12 mouse cellular contexts compared by ENCODE assay signal in the genomic region with DNA sequence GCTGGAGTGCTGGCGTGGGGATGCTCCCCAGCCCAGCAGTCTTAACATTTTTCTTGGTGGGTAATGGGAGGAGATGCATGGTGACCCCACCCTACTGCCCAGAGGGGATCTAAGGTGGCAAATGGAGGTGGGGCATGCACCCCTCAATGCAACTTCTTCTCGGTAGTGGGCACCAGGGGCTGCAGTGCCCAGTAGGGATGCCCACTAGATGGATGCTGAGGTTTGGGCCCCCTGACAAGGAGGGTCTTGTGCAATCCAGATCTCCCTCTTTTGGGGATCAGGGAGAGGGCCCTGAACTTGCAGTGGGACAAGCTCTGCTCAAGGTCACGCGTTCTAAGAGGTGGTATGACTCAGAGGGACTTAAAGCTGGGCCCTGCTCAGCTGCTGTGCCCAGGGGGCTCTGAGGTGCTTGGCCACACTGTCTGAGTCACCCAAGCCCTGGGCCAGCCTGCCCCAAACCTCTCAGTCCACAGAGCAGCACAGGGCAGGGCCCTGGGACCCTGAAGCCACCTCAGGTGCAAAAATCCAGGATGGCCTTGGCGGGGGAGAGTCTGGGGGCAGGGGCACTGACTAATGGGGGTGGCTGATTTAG. TPM values are rescaled to one million over a fixed set of nuclear protein-coding genes. Genes with fewer than 3 reads are reported as not detected.
A peak's percentile ranks its signal among the peaks of the same experiment; 100 is the strongest.
DNase-seq lines count a peak whose midpoint lies in the region; ATAC-seq and TF ChIP-seq lines count a peak whose summit lies in the region.
"Had no signal": no experiment of that assay in that cellular context is flagged by ENCODE, and none has a peak within 500 bp of the region (broad histone marks: within the 10 kb centered on the region; RNA-seq: fewer than 3 reads in every experiment).

No protein-coding gene starts in this region.

- DNase-seq in layer of hippocampus, adult 2 months (ENCODE audit: low spot score in 2 of 2): no peak
- DNase-seq in layer of hippocampus, postnatal 10 days (ENCODE audit: low spot score in 2 of 2): no peak
- DNase-seq in embryonic facial prominence, embryonic 14.5 days (ENCODE audit: low spot score): no peak
- DNase-seq in hindbrain, embryonic 14.5 days (ENCODE audit: low spot score): no peak
- no peak for DNase-seq in heart, postnatal 14 days
- DNase-seq in left cerebral cortex, postnatal 10 days (ENCODE audit: extremely low spot score in 1 of 2, low spot score in 2 of 2): no peak
- DNase-seq in thymus, postnatal 10 days (ENCODE audit: low spot score in 2 of 2): no peak
- DNase-seq: gastrocnemius, postnatal 25 days; retina, postnatal 1 day had no signal

- 47% methylated on average over 3 of the region's 5 CpGs for WGBS in embryonic facial prominence, embryonic 14.5 days
- 74% methylated on average over 5 of the region's 5 CpGs for WGBS in hindbrain, embryonic 14.5 days
- WGBS in neural tube, embryonic 14.5 days: 73% methylated on average over 5 of the region's 5 CpGs

- peaks cover 36% of the 10 kb centered on the region for H3K27me3 ChIP-seq in embryonic facial prominence, embryonic 14.5 days (replicated peaks; ENCODE audit: control insufficient read depth, insufficient read depth, low read length)
- H3K27me3 ChIP-seq in hindbrain, embryonic 14.5 days (ENCODE audit: control insufficient read depth, insufficient read depth, low read length): peaks cover 19% of the 10 kb centered on the region
- peaks cover 3% of the 10 kb centered on the region; the same call in 1 of the 2 replicates for H3K27me3 ChIP-seq in neural tube, embryonic 14.5 days (ENCODE audit: control insufficient read depth, insufficient read depth, low read length)

- TF ChIP-seq CTCF in layer of hippocampus, adult 2 months (conservative IDR thresholded peaks at IDR 0.05): no peak

- peak overlapping the region; percentile 95 for H3K27ac ChIP-seq in layer of hippocampus, adult 2 months
- no peak overlapping the region for H3K27ac ChIP-seq in embryonic facial prominence, embryonic 14.5 days (replicated peaks; ENCODE audit: low read depth, low read length)
- H3K27ac ChIP-seq in hindbrain, embryonic 14.5 days: no peak overlapping the region
- no peak overlapping the region for H3K27ac ChIP-seq in neural tube, embryonic 14.5 days (ENCODE audit: low read depth, low read length)

- no peaks in the 10 kb centered on the region for H3K4me1 ChIP-seq in embryonic facial prominence, embryonic 14.5 days (ENCODE audit: control insufficient read depth, insufficient read depth, low read length)
- H3K4me1 ChIP-seq in hindbrain, embryonic 14.5 days (replicated peaks; ENCODE audit: control insufficient read depth, insufficient read depth, low read length): peaks cover 15% of the 10 kb centered on the region
- H3K4me1 ChIP-seq in neural tube, embryonic 14.5 days (ENCODE audit: control insufficient read depth, insufficient read depth, low read length): 0 out of 2 replicates have a peak, but pooled peaks cover 6% of the 10 kb centered on the region

- no peak overlapping the region for H3K9ac ChIP-seq in embryonic facial prominence, embryonic 14.5 days (ENCODE audit: low read depth, low read length)
- peak overlapping the region; percentile 88 for H3K9ac ChIP-seq in hindbrain, embryonic 14.5 days
- H3K9ac ChIP-seq in neural tube, embryonic 14.5 days (replicated peaks; ENCODE audit: low read depth, low read length): peak overlapping the region; percentile 77

- H3K4me2 ChIP-seq in embryonic facial prominence, embryonic 14.5 days (ENCODE audit: low read depth, low read length): peak overlapping the region; percentile 56; the same call in 1 of the 2 replicates
- H3K4me2 ChIP-seq in hindbrain, embryonic 14.5 days (replicated peaks): peak overlapping the region; percentile 92
- peak overlapping the region; percentile 71 for H3K4me2 ChIP-seq in neural tube, embryonic 14.5 days (ENCODE audit: low read depth, low read length)

- ATAC-seq in embryonic facial prominence, embryonic 14.5 days (ENCODE audit: low read depth): no peak
- ATAC-seq in hindbrain, embryonic 14.5 days (ENCODE audit: low FRiP score): peak; percentile 9; the same call in 1 of the 2 replicates
- no peak for ATAC-seq in neural tube, embryonic 14.5 days (ENCODE audit: low read depth)

- H3K36me3 ChIP-seq in embryonic facial prominence, embryonic 14.5 days (ENCODE audit: control insufficient read depth, insufficient read depth, low read length): no peaks in the 10 kb centered on the region
- H3K36me3 ChIP-seq in hindbrain, embryonic 14.5 days (replicated peaks; ENCODE audit: control insufficient read depth, insufficient read depth): peaks cover 10% of the 10 kb centered on the region
- no peaks in the 10 kb centered on the region for H3K36me3 ChIP-seq in neural tube, embryonic 14.5 days (ENCODE audit: control insufficient read depth, insufficient read depth, low read length)

- H3K4me3 ChIP-seq in layer of hippocampus, adult 2 months: peak overlapping the region; percentile 78
- H3K4me3 ChIP-seq in embryonic facial prominence, embryonic 14.5 days (ENCODE audit: low read depth, low read length): no peak overlapping the region
- peak overlapping the region; percentile 67 for H3K4me3 ChIP-seq in hindbrain, embryonic 14.5 days (replicated peaks; ENCODE audit: low read length)
- peak overlapping the region; percentile 48 for H3K4me3 ChIP-seq in neural tube, embryonic 14.5 days (ENCODE audit: low read depth, low read length)

- intact Hi-C loops in heart, postnatal 14 days (cut with DNase I): no loop called here
- intact Hi-C loops in left cerebral cortex, postnatal 10 days (cut with DNase I): no loop called here

- H3K9me3 ChIP-seq in embryonic facial prominence, embryonic 14.5 days (ENCODE audit: control insufficient read depth, low read length): no peaks in the 10 kb centered on the region
- no peaks in the 10 kb centered on the region for H3K9me3 ChIP-seq in hindbrain, embryonic 14.5 days (ENCODE audit: control insufficient read depth, low read length)
- H3K9me3 ChIP-seq in neural tube, embryonic 14.5 days (ENCODE audit: control insufficient read depth, low read length): no peaks in the 10 kb centered on the region

RNA-seq across cellular contexts. Expression of a gene that starts 1.0 kb away (rescaled TPM):
- total RNA-seq in layer of hippocampus, adult 2 months (2021): 100 to 1,000 TPM in 1 of 2 experiments, 10 to 100 TPM in 1; 95.2 to 100 TPM
- total RNA-seq in layer of hippocampus, postnatal 10 days (2021): 100 to 1,000 TPM in 1 of 2 experiments, 10 to 100 TPM in 1; 92.4 to 110 TPM
- polyA plus RNA-seq in embryonic facial prominence, embryonic 14.5 days (2014; fragmentation: Nextera tagmentation; extraction: Ambion mirVana): 0.95 and 1.1 TPM in 2 replicates
- polyA plus RNA-seq in hindbrain, embryonic 14.5 days (2014; fragmentation: Nextera tagmentation; extraction: Ambion mirVana): 29.7 and 32.2 TPM in 2 replicates
- polyA plus RNA-seq in neural tube, embryonic 14.5 days (2014; fragmentation: Nextera tagmentation; extraction: Ambion mirVana): 24.0 and 28.8 TPM in 2 replicates
- total RNA-seq in heart, postnatal 14 days (2021): under 1 TPM in 1 of 2 experiments, not detected in 1; 0.10 TPM
- 100 to 1,000 TPM; 105 to 120 TPM for total RNA-seq in left cerebral cortex, postnatal 10 days (2021)
- polyA plus RNA-seq: heart, postnatal 0 days; liver, embryonic 16.5 days had no signal

RNA-seq across cellular contexts. Expression of a gene that starts 9.7 kb away (rescaled TPM):
- total RNA-seq in layer of hippocampus, adult 2 months (2021): 100 to 1,000 TPM; 161 to 176 TPM
- 100 to 1,000 TPM; 145 to 156 TPM for total RNA-seq in layer of hippocampus, postnatal 10 days (2021)
- polyA plus RNA-seq in embryonic facial prominence, embryonic 14.5 days (2014; fragmentation: Nextera tagmentation; extraction: Ambion mirVana): 5.9 and 8.7 TPM in 2 replicates
- polyA plus RNA-seq in hindbrain, embryonic 14.5 days (2014; fragmentation: Nextera tagmentation; extraction: Ambion mirVana): 17.7 and 20.9 TPM in 2 replicates
- polyA plus RNA-seq in neural tube, embryonic 14.5 days (2014; fragmentation: Nextera tagmentation; extraction: Ambion mirVana): 20.3 and 22.7 TPM in 2 replicates
- under 1 TPM; 0.27 to 0.31 TPM for total RNA-seq in heart, postnatal 14 days (2021)
- total RNA-seq in left cerebral cortex, postnatal 10 days (2021): 100 to 1,000 TPM; 127 to 166 TPM

RNA-seq across cellular contexts. Expression of a gene that starts 12.8 kb away (rescaled TPM):
- 10 to 100 TPM; 60.8 to 66.1 TPM for total RNA-seq in layer of hippocampus, adult 2 months (2021)
- total RNA-seq in layer of hippocampus, postnatal 10 days (2021): 10 to 100 TPM; 57.3 to 66.0 TPM
- polyA plus RNA-seq in embryonic facial prominence, embryonic 14.5 days (2014; fragmentation: Nextera tagmentation; extraction: Ambion mirVana): 11.9 and 15.4 TPM in 2 replicates
- 33.7 and 33.8 TPM in 2 replicates for polyA plus RNA-seq in hindbrain, embryonic 14.5 days (2014; fragmentation: Nextera tagmentation; extraction: Ambion mirVana)
- polyA plus RNA-seq in neural tube, embryonic 14.5 days (2014; fragmentation: Nextera tagmentation; extraction: Ambion mirVana): 26.7 and 34.6 TPM in 2 replicates
- total RNA-seq in heart, postnatal 14 days (2021): 10 to 100 TPM; 13.6 to 14.8 TPM
- total RNA-seq in left cerebral cortex, postnatal 10 days (2021): 10 to 100 TPM; 65.2 to 67.8 TPM

RNA-seq across cellular contexts. Expression of a gene that starts 35.5 kb away (rescaled TPM):
- total RNA-seq in layer of hippocampus, adult 2 months (2021): 100 to 1,000 TPM; 176 TPM
- 100 to 1,000 TPM; 176 to 186 TPM for total RNA-seq in layer of hippocampus, postnatal 10 days (2021)
- 163 and 179 TPM in 2 replicates for polyA plus RNA-seq in embryonic facial prominence, embryonic 14.5 days (2014; fragmentation: Nextera tagmentation; extraction: Ambion mirVana)
- 260 and 276 TPM in 2 replicates for polyA plus RNA-seq in hindbrain, embryonic 14.5 days (2014; fragmentation: Nextera tagmentation; extraction: Ambion mirVana)
- 264 and 279 TPM in 2 replicates for polyA plus RNA-seq in neural tube, embryonic 14.5 days (2014; fragmentation: Nextera tagmentation; extraction: Ambion mirVana)
- 10 to 100 TPM; 91.5 to 93.3 TPM for total RNA-seq in heart, postnatal 14 days (2021)
- 100 to 1,000 TPM; 187 to 196 TPM for total RNA-seq in left cerebral cortex, postnatal 10 days (2021)

RNA-seq across cellular contexts. Expression of a gene that starts 45.4 kb away (rescaled TPM):
- total RNA-seq in layer of hippocampus, adult 2 months (2021): 10 to 100 TPM; 52.0 to 52.6 TPM
- total RNA-seq in layer of hippocampus, postnatal 10 days (2021): 10 to 100 TPM; 56.3 to 57.6 TPM
- 61.7 and 62.9 TPM in 2 replicates for polyA plus RNA-seq in embryonic facial prominence, embryonic 14.5 days (2014; fragmentation: Nextera tagmentation; extraction: Ambion mirVana)
- 35.9 and 37.2 TPM in 2 replicates for polyA plus RNA-seq in hindbrain, embryonic 14.5 days (2014; fragmentation: Nextera tagmentation; extraction: Ambion mirVana)
- 33.3 and 36.8 TPM in 2 replicates for polyA plus RNA-seq in neural tube, embryonic 14.5 days (2014; fragmentation: Nextera tagmentation; extraction: Ambion mirVana)
- total RNA-seq in heart, postnatal 14 days (2021): 10 to 100 TPM; 10.3 to 10.9 TPM
- 10 to 100 TPM; 53.8 to 54.9 TPM for total RNA-seq in left cerebral cortex, postnatal 10 days (2021)

Comparison
In these comparisons a context has a peak if more than half of its experiments do, and no peak if none do; other contexts are left out.
1. RNA of a gene that starts 1.0 kb away (total RNA-seq): 105 to 120 TPM in left cerebral cortex, postnatal 10 days, 92.4 to 110 TPM in layer of hippocampus, postnatal 10 days and 95.2 to 100 TPM in layer of hippocampus, adult 2 months; 0.10 TPM in heart, postnatal 14 days; every median in the first group is over 10 times any median in the second.
2. RNA of a gene that starts 9.7 kb away (total RNA-seq): 161 to 176 TPM in layer of hippocampus, adult 2 months, 127 to 166 TPM in left cerebral cortex, postnatal 10 days and 145 to 156 TPM in layer of hippocampus, postnatal 10 days; 0.27 to 0.31 TPM in heart, postnatal 14 days; every median in the first group is over 10 times any median in the second.
3. Peak in every context shown above with its lines, with median percentiles within 50 percentile points of each other: H3K4me2 ChIP-seq.